Mouse (Mus musculus) midbrain, embryonic 14.5 days (tissue): Measurements from ENCODE around the gene Bcas3. TPM values are rescaled to one million over a fixed set of nuclear protein-coding genes. Genes with fewer than 3 reads are reported as not detected.

Experiments used
- ATAC-seq: fragments of 200-750 bp; cut with Nextera tagmentation; 2 replicates; pipeline ENCODE4 v1.8.0; 2017; ENCODE audit warnings: moderate number of reproducible peaks, moderate library complexity; ENCODE audit not compliant: low FRiP score, low TSS enrichment
- DNase-seq: peaks from one replicate; pipeline ENCODE4 v3.0.0-alpha.2; 2015
- H3K27ac ChIP-seq: fragments of 300-500 bp; sonication (generic); replicated peaks from 2 replicates; pipeline ENCODE4 v1.5.1; 2014; ENCODE audit warnings: mild to moderate bottlenecking, low read depth, low read length, moderate library complexity
- H3K27me3 ChIP-seq: fragments of 300-500 bp; sonication (generic); 2 replicates; pipeline ENCODE4 v1.6.1; 2014; ENCODE audit warnings: low read length, control low read depth, mixed read lengths; ENCODE audit not compliant: control insufficient read depth, insufficient read depth
- H3K36me3 ChIP-seq: fragments of 300-500 bp; sonication (generic); 2 replicates; pipeline ENCODE4 v1.6.1; 2014; ENCODE audit warnings: low read length, control low read depth; ENCODE audit not compliant: control insufficient read depth, insufficient read depth
- H3K4me1 ChIP-seq: fragments of 300-500 bp; sonication (generic); 2 replicates; pipeline ENCODE4 v1.6.1; 2014; ENCODE audit warnings: mild to moderate bottlenecking, antibody characterized with exemption, low read length, control low read depth; ENCODE audit not compliant: control insufficient read depth, insufficient read depth
- H3K4me2 ChIP-seq: fragments of 300-500 bp; sonication (generic); 2 replicates; pipeline ENCODE4 v1.6.1; 2014; ENCODE audit warnings: mild to moderate bottlenecking, low read length, moderate library complexity
- H3K4me3 ChIP-seq: fragments of 300-500 bp; sonication (generic); replicated peaks from 2 replicates; pipeline ENCODE4 v1.5.1; 2014; ENCODE audit warnings: low read depth, low read length
- H3K9ac ChIP-seq: fragments of 300-500 bp; sonication (generic); replicated peaks from 2 replicates; pipeline ENCODE4 v1.6.1; 2014; ENCODE audit warnings: mild to moderate bottlenecking, low read length, moderate library complexity
- H3K9me3 ChIP-seq: fragments of 300-500 bp; sonication (generic); 2 replicates; pipeline ENCODE4 v1.6.1; 2016; ENCODE audit warnings: low read length, control low read depth, mixed read lengths; ENCODE audit not compliant: control insufficient read depth
- WGBS: fragments of 180-500 bp; shearing (Covaris S2); extraction: QIAGEN DNeasy Blood & Tissue Kit; methylation state at CpG from one replicate; pipeline ENCODE4 v1.1.7; 2014; 5-methylcytosine and 5-hydroxymethylcytosine counted together
- polyA plus RNA-seq: library from polyadenylated mRNA; unstranded; fragments of >200 nt; fragmentation: Nextera tagmentation; extraction: Ambion mirVana; gene quantifications from 2 replicates; pipeline ENCODE4 v1.2.1, GENCODE M21; 2014

Gene Bcas3
- polyA plus RNA-seq, 1 experiment from 2014 or later: 33.4 TPM

GRCm38 (mm10) chr11:85811676-85812075, 458.7 kb downstream of the Bcas3 start:
- WGBS: 91% methylated on average over 5 of the region's 5 CpGs
- H3K36me3 ChIP-seq: no peaks in the 10 kb centered on the region

GRCm38 (mm10) chr11:85812201-85812966, 459.4 kb downstream of the Bcas3 start:
- DNase-seq (no peak), ATAC-seq (no peak)
- WGBS: 91% methylated on average over 12 of the region's 12 CpGs
- no peaks in the 10 kb centered on the region for H3K9me3 ChIP-seq
- no peaks in the 10 kb centered on the region for H3K27me3 ChIP-seq
- H3K4me1 ChIP-seq: no peaks in the 10 kb centered on the region
- H3K4me2 ChIP-seq: no peak overlapping the region
- H3K36me3 ChIP-seq: no peaks in the 10 kb centered on the region
- H3K9ac ChIP-seq: no peak overlapping the region
- H3K27ac ChIP-seq: no peak overlapping the region
- H3K4me3 ChIP-seq: no peak overlapping the region

More at GRCm38 (mm10) chr11:85811676-85812075, 458.7 kb downstream of the Bcas3 start:
- Histone ChIP-seq H3K4me3 (no peak overlapping the region), H3K4me1 (no peaks in the 10 kb centered on the region), H3K27ac (no peak overlapping the region), H3K4me2 (no peak overlapping the region), H3K9ac (no peak overlapping the region), H3K9me3 (no peaks in the 10 kb centered on the region), H3K27me3 (no peaks in the 10 kb centered on the region)
- no peak for DNase-seq
- ATAC-seq: no peak

DNA sequence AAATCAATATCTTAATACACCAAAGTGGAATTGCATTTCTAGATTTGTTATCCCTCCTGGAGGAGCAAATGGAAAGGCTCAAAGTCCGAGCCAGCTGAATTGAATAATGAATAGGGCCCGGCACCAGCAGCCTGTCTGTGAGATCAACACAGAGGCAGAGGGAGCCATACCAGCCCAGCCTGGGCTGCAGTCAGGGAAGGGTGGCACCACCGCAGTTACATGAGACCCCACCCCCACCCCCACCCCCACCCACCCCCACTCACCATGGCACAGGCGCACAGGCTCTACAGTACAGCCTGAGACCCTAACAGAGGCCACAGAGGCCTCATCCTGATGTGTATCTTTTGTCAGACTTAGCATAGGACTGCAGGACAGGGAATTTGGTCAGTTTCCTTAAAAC, 461.7 kb downstream of the Bcas3 start:
- Histone ChIP-seq H3K4me3 (no peak overlapping the region), H3K27me3 (no peaks in the 10 kb centered on the region), H3K9ac (no peak overlapping the region), H3K4me2 (no peak overlapping the region), H3K27ac (no peak overlapping the region), H3K4me1 (no peaks in the 10 kb centered on the region), H3K36me3 (no peaks in the 10 kb centered on the region), H3K9me3 (no peaks in the 10 kb centered on the region)
- ATAC-seq (no peak), DNase-seq (no peak)
- 46% methylated on average over 4 of the region's 4 CpGs for WGBS

DNA sequence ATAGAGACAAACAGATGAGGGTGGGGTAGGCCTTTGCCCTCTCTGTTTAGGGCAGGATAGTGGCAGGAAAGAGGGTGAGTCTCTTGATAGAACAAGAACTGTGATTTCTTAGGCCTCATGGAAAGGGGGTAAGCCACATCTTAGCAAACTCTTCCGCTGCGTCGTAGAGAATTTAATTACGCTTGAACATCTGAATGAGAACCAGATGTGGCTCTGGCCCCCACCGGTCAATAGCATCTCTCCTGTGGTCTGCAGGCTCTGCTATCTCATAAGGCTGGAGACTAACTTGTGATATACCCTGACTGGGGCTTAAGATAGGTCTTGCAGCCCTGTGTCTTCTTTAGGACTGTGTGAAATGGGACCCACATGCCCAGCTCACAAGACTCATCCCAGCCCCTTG, 463.5 kb downstream of the Bcas3 start:
- Histone ChIP-seq H3K4me2 (no peak overlapping the region), H3K27ac (no peak overlapping the region), H3K27me3 (no peaks in the 10 kb centered on the region; the same call in 1 of the 2 replicates), H3K36me3 (no peaks in the 10 kb centered on the region), H3K9ac (no peak overlapping the region), H3K9me3 (no peaks in the 10 kb centered on the region), H3K4me3 (no peak overlapping the region), H3K4me1 (peaks cover 4% of the 10 kb centered on the region; the same call in 1 of the 2 replicates)
- no peak for DNase-seq
- WGBS: 88% methylated on average over 5 of the region's 5 CpGs
- no peak for ATAC-seq

DNA sequence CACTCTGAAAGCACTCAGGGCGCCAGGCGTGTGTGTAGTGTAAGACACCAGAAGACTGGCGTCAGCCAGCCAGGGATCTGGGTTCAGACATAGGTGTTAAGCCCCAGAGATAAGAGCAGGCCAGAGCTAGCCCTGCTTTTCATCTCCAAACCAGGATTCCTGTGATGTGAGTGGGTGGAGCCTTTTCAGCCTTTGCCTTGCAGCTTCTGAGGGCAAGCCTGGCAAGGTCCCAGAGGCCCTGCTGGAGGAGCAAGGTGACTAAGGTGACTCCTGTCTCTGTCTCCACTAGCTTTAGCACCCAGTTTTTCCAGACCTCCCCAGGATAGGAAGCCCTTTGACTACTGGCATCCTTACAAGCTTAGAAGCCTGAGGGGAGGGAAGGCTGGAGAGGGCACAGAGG, 465.4 kb downstream of the Bcas3 start:
- Histone ChIP-seq H3K9me3 (no peaks in the 10 kb centered on the region), H3K27ac (no peak overlapping the region), H3K9ac (no peak overlapping the region), H3K4me2 (no peak overlapping the region), H3K4me1 (peaks cover 4% of the 10 kb centered on the region; the same call in 1 of the 2 replicates), H3K27me3 (no peaks in the 10 kb centered on the region; the same call in 1 of the 2 replicates), H3K4me3 (no peak overlapping the region), H3K36me3 (no peaks in the 10 kb centered on the region)
- WGBS: 82% methylated on average over 3 of the region's 3 CpGs
- ATAC-seq (no peak), DNase-seq (no peak)

- Histone ChIP-seq H3K27ac (no peak overlapping the region), H3K27me3 (peaks cover 12% of the 10 kb centered on the region), H3K4me1 (peaks cover 4% of the 10 kb centered on the region; the same call in 1 of the 2 replicates), H3K9ac (no peak overlapping the region), H3K36me3 (no peaks in the 10 kb centered on the region), H3K4me3 (no peak overlapping the region), H3K4me2 (no peak overlapping the region), H3K9me3 (no peaks in the 10 kb centered on the region)
- 84% methylated on average over 3 of the region's 3 CpGs for WGBS
- ATAC-seq (no peak), DNase-seq (no peak)
Observed at GRCm38 (mm10) chr11:85820959-85821358, 468.0 kb downstream of the Bcas3 start.

DNA sequence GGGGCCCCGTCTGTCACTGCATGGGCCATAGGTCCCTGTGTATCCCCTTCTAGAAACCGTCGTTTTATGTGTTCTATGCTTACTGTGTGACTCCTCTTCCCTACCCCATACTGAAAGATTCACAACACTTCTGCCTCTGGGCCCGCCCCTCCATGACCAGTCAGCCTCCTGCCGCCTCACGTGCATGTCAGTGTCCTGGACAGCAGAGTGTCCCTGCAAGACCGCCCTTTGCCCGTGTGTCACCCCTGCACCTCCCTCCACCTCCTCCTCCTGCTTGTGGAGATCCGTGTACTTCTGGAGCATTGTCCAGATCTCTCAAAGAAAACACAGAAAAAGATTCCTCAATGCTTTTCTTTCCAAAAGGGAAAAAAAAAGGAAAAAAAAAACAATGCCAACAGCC, 468.7 kb downstream of the Bcas3 start:
- H3K9ac ChIP-seq: no peak overlapping the region
- no peak overlapping the region for H3K4me3 ChIP-seq
- H3K4me2 ChIP-seq: no peak overlapping the region
- WGBS: 76% methylated on average over 9 of the region's 9 CpGs
- peaks cover 19% of the 10 kb centered on the region for H3K27me3 ChIP-seq
- no peak for DNase-seq
- no peak overlapping the region for H3K27ac ChIP-seq
- H3K4me1 ChIP-seq: peaks cover 4% of the 10 kb centered on the region; the same call in 1 of the 2 replicates
- ATAC-seq: no peak
- no peaks in the 10 kb centered on the region for H3K36me3 ChIP-seq
- no peaks in the 10 kb centered on the region for H3K9me3 ChIP-seq

DNA sequence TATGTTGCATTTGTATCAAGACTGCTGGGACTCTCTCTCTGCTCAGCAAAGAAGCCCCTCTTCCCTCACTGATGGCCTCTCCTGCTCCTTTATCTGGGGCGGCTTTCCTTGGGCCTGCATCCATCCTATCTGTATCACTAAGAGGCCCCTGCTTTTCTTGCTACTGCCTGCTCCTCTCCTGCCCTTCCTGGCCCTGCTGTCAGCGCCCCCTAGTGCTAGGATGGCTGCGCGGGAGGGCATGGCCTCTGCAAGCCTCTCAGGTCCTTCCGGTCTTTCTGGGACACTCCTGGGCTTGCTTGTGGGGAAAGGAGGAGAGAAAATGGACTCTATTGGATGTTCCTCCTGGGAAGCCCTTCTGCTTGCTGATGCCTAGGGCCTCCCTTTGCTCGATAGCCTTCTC, 470.2 kb downstream of the Bcas3 start:
- peak; percentile 78 for DNase-seq
- Histone ChIP-seq H3K4me3 (no peak overlapping the region), H3K9me3 (no peaks in the 10 kb centered on the region), H3K27ac (no peak overlapping the region), H3K27me3 (peaks cover 34% of the 10 kb centered on the region), H3K4me2 (no peak overlapping the region), H3K36me3 (no peaks in the 10 kb centered on the region), H3K4me1 (peaks cover 4% of the 10 kb centered on the region; the same call in 1 of the 2 replicates), H3K9ac (no peak overlapping the region)
- ATAC-seq: no peak
- WGBS: 12% methylated on average over 6 of the region's 6 CpGs

- no peak overlapping the region for H3K27ac ChIP-seq
Observed at GRCm38 (mm10) chr11:85823794-85824193, 470.8 kb downstream of the Bcas3 start.

More at GRCm38 (mm10) chr11:85823794-85824193, 470.8 kb downstream of the Bcas3 start:
- WGBS: 91% methylated on average over 4 of the region's 4 CpGs
- peaks cover 4% of the 10 kb centered on the region; the same call in 1 of the 2 replicates for H3K4me1 ChIP-seq
- peaks cover 39% of the 10 kb centered on the region for H3K27me3 ChIP-seq
- DNase-seq: no peak
- no peaks in the 10 kb centered on the region for H3K36me3 ChIP-seq
- no peak for ATAC-seq
- no peak overlapping the region for H3K9ac ChIP-seq
- H3K4me3 ChIP-seq: no peak overlapping the region
- no peaks in the 10 kb centered on the region for H3K9me3 ChIP-seq
- no peak overlapping the region for H3K4me2 ChIP-seq
